Mouse (Mus musculus): ENCODE measurements at regions not wholly inside any gene's neighbourhood (a gene's known extent, or its start where the extent isn't known, plus 50 kb on each side); places are given as distances from the start of the nearest gene placed in this dataset.

GRCm38 (mm10) chr8:8486866-8487265 is 174.2 kb downstream of the Efnb2 start:
- ATAC-seq (ENCODE audit: insufficient number of reproducible peaks, low FRiP score, low TSS enrichment) = no peak

GRCm38 (mm10) chr8:8485252-8485651 is 175.8 kb downstream of the Efnb2 start:
- no peak for ATAC-seq (ENCODE audit: insufficient number of reproducible peaks, low FRiP score, low TSS enrichment)

- no peak for ATAC-seq (ENCODE audit: insufficient number of reproducible peaks, low FRiP score, low TSS enrichment)
These were observed 176.5 kb downstream of the Efnb2 start for GRCm38 (mm10) chr8:8484546-8484945.

GRCm38 (mm10) chr8:8482707-8483480 is 178.1 kb downstream of the Efnb2 start:
- ATAC-seq (ENCODE audit: insufficient number of reproducible peaks, low FRiP score, low TSS enrichment) = no peak

GRCm38 (mm10) chr8:8477456-8477855 is 183.6 kb downstream of the Efnb2 start:
- ATAC-seq (ENCODE audit: insufficient number of reproducible peaks, low FRiP score, low TSS enrichment) = no peak

- no peak for ATAC-seq (ENCODE audit: insufficient number of reproducible peaks, low FRiP score, low TSS enrichment)
These were observed 192.5 kb downstream of the Efnb2 start for GRCm38 (mm10) chr8:8468552-8468951.

GRCm38 (mm10) chr8:8466526-8467244 is 194.4 kb downstream of the Efnb2 start:
- no peak for ATAC-seq (ENCODE audit: insufficient number of reproducible peaks, low FRiP score, low TSS enrichment)

GRCm38 (mm10) chr8:8462455-8462854 is 198.6 kb downstream of the Efnb2 start:
- ATAC-seq (ENCODE audit: insufficient number of reproducible peaks, low FRiP score, low TSS enrichment) = no peak

GRCm38 (mm10) chr8:8457536-8457935 is 203.5 kb downstream of the Efnb2 start:
- no peak for ATAC-seq (ENCODE audit: insufficient number of reproducible peaks, low FRiP score, low TSS enrichment)

- ATAC-seq (ENCODE audit: insufficient number of reproducible peaks, low FRiP score, low TSS enrichment) = no peak
These were observed 207.1 kb downstream of the Efnb2 start for GRCm38 (mm10) chr8:8453944-8454343.

- no peak for ATAC-seq (ENCODE audit: insufficient number of reproducible peaks, low FRiP score, low TSS enrichment)
These were observed 208.8 kb downstream of the Efnb2 start for GRCm38 (mm10) chr8:8452226-8452625.

GRCm38 (mm10) chr8:8448911-8449310 is 212.1 kb downstream of the Efnb2 start:
- ATAC-seq (ENCODE audit: insufficient number of reproducible peaks, low FRiP score, low TSS enrichment) = no peak

- no peak for ATAC-seq (ENCODE audit: insufficient number of reproducible peaks, low FRiP score, low TSS enrichment)
These were observed 219.5 kb downstream of the Efnb2 start for GRCm38 (mm10) chr8:8441568-8441967.

- ATAC-seq (ENCODE audit: insufficient number of reproducible peaks, low FRiP score, low TSS enrichment) = no peak
These were observed 220.1 kb downstream of the Efnb2 start for GRCm38 (mm10) chr8:8440903-8441302.

GRCm38 (mm10) chr8:8426201-8426600 is 234.8 kb downstream of the Efnb2 start:
- ATAC-seq (ENCODE audit: insufficient number of reproducible peaks, low FRiP score, low TSS enrichment) = no peak

GRCm38 (mm10) chr8:8423443-8423842 is 237.6 kb downstream of the Efnb2 start:
- no peak for ATAC-seq (ENCODE audit: insufficient number of reproducible peaks, low FRiP score, low TSS enrichment)

- peak; percentile 53; the same call in 1 of the 2 replicates for ATAC-seq (ENCODE audit: insufficient number of reproducible peaks, low FRiP score, low TSS enrichment)
These were observed 239.3 kb downstream of the Efnb2 start for GRCm38 (mm10) chr8:8421713-8422112.

GRCm38 (mm10) chr8:8419360-8420330 is 241.4 kb downstream of the Efnb2 start:
- no peak for ATAC-seq (ENCODE audit: insufficient number of reproducible peaks, low FRiP score, low TSS enrichment)

GRCm38 (mm10) chr8:8418929-8419328 is 242.1 kb downstream of the Efnb2 start:
- ATAC-seq (ENCODE audit: insufficient number of reproducible peaks, low FRiP score, low TSS enrichment) = no peak

GRCm38 (mm10) chr8:8418525-8418924 is 242.5 kb downstream of the Efnb2 start:
- no peak for ATAC-seq (ENCODE audit: insufficient number of reproducible peaks, low FRiP score, low TSS enrichment)

Measured in cerebellum, adult (tissue).